Mouse (Mus musculus): Measurements from ENCODE around the gene Prdx1. TPM values are rescaled to one million over a fixed set of nuclear protein-coding genes. Genes with fewer than 3 reads are reported as not detected.
"Not testable (repeated sequence)": the region's sequence is repeated elsewhere in the genome, so short reads cannot be mapped to it uniquely, and the experiment has no call there.

Gene Prdx1
- total RNA-seq, 1 experiment from 2014 or later: 323 TPM

DNA sequence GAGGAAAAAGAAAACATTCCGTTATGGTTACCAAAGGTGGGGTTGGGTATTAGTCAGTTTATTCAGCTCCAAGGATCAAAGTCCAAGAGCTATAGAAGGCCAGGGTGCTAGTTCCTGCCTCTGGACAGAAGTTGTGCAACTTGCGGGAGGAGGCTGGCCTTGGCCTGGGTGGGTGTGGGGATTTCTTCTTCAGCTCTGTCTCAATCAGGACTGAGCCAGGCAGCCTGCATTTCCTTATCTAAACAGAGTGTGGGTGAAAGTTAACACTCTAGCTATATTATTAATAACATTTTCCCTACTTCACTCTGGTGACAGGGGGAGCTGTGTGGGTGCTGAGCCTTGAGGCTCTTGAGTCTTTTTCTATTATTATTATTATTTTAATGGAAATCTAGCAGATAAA, 12.6 kb upstream of the Prdx1 start:
- peak; percentile 88 for ATAC-seq (replicated peaks; ENCODE audit: insufficient number of reproducible peaks, low FRiP score, low TSS enrichment, poor library complexity, severe bottlenecking)

DNA sequence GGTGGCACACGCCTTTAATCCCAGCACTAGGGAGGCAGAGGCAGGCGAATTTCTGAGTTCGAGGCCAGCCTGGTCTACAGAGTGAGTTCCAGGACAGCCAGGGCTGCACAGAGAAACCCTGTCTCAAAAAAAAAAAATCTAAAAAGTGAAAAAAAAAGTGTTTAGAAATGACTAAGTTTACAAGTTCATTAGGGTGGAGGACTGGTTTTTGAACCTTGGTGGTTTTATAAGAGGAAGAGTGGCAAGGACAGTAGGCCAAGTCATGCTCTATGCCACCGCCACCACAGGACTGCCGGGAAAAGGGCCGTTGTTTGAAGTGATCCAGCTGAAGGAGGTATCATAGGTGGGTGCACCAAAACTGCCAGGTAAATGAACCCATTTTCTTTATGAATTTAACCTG, 10.6 kb upstream of the Prdx1 start:
- ATAC-seq (replicated peaks; ENCODE audit: insufficient number of reproducible peaks, low FRiP score, low TSS enrichment, poor library complexity, severe bottlenecking): not testable (repeated sequence)

DNA sequence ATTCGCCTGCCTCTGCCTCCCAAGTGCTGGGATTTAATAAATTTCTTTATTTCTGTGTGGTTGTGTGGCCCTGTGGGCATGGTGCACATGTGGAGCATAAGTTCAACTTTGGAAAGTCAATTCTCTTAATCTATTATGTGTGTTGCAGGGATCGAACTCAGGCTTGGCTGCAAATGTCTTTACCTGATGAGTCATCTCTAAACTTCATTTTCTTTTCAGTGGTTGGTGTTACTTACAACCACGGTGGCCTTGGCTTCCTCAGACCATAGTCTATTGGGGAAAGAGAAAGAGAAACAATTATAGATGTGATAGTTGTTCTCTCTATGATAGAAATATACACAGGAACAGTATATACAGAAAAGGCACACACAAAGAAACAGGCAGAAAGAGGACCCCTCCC, 9.3 kb upstream of the Prdx1 start:
- no peak for ATAC-seq (replicated peaks; ENCODE audit: insufficient number of reproducible peaks, low FRiP score, low TSS enrichment, poor library complexity, severe bottlenecking)

DNA sequence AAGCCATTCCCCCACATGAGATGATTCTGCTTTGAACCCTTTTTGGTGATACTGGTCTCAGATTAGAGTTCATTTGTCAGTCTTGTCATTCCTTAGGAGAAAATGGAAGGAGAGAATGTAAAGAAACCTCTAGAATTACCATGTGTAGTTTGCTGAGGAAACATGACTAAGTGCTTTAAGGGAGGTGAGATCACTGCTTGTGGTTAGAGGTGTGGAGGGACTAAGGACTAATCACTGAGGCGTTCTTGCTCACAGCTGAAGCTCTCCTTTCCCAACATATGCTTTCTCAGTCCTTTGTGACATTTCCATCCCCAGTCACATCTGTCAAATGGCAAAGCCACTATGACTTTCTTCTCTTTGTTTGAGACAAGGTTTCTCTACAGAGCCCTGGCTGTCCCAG, 7.5 kb upstream of the Prdx1 start:
- no peak for ATAC-seq (replicated peaks; ENCODE audit: insufficient number of reproducible peaks, low FRiP score, low TSS enrichment, poor library complexity, severe bottlenecking)

- no peak for ATAC-seq (replicated peaks; ENCODE audit: insufficient number of reproducible peaks, low FRiP score, low TSS enrichment, poor library complexity, severe bottlenecking)
These were observed 6.2 kb upstream of the Prdx1 start for GRCm38 (mm10) chr4:116679141-116679540.

DNA sequence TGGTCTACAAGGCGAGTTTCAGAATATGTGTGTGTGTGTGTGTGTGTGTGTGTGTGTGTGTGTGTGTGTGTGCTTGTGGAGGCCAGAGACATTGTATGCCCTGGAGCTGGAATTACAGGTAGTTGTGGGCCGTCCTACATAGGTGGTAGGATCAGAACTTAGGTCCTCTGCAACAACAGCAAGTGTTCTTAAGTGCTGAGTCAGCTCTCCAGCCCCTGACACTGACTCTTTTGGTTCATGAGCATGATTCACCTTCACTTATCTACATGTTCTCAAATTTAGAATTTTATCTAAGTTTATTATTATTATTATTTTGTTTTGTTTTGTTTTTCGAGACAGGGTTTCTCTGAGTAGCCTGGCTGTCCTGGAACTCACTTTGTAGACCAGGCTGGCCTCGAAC, 4.8 kb upstream of the Prdx1 start:
- not testable (repeated sequence) for ATAC-seq (replicated peaks; ENCODE audit: insufficient number of reproducible peaks, low FRiP score, low TSS enrichment, poor library complexity, severe bottlenecking)

DNA sequence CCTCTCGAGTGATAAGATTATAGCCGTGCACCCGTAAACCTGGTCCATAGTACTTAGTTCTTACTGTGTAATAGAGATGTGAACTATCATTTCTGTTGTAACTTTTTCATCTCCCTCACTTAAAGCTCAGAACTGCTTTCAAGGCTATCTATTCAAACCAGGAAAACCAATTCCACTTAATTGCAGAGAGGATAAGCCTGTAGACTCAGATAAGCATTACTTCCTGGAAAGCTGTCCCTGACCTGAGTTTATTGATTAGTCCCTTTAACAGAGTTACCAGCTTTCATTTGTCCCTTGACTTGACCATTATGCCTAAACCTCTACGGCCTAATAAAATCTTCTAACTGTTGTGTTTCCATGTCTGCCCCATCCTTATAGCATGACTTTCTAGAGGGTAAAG, 1.4 kb upstream of the Prdx1 start:
- ATAC-seq (replicated peaks; ENCODE audit: insufficient number of reproducible peaks, low FRiP score, low TSS enrichment, poor library complexity, severe bottlenecking): no peak

GRCm38 (mm10) chr4:116684665-116685064, 679 bp upstream of the Prdx1 start:
- ATAC-seq (replicated peaks; ENCODE audit: insufficient number of reproducible peaks, low FRiP score, low TSS enrichment, poor library complexity, severe bottlenecking): no peak

GRCm38 (mm10) chr4:116687041-116687440, 1.7 kb downstream of the Prdx1 start:
- no peak for ATAC-seq (replicated peaks; ENCODE audit: insufficient number of reproducible peaks, low FRiP score, low TSS enrichment, poor library complexity, severe bottlenecking)

- no peak for ATAC-seq (replicated peaks; ENCODE audit: insufficient number of reproducible peaks, low FRiP score, low TSS enrichment, poor library complexity, severe bottlenecking)
These were observed 4.0 kb downstream of the Prdx1 start for GRCm38 (mm10) chr4:116689309-116689876.

DNA sequence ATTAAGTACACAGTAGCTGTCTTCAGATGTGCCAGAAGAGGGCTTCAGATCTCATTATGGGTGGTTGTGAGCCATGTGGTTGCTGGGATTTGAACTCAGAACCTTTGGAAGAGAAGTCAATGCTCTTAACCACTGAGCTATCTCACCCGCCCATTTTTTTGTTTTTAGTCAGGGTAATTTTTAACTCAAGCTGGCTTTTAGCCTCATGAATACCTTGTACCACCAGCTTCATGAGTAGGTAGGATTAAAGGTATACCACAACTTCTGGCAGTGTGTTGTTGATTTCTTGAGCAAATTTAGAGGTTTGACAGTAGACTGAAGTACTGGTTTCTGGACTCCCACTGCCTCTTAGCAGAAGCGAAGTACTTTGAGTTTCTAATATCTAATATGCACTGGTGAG, 6.8 kb downstream of the Prdx1 start:
- no peak for ATAC-seq (replicated peaks; ENCODE audit: insufficient number of reproducible peaks, low FRiP score, low TSS enrichment, poor library complexity, severe bottlenecking)

GRCm38 (mm10) chr4:116693785-116694184, 8.4 kb downstream of the Prdx1 start:
- ATAC-seq (replicated peaks; ENCODE audit: insufficient number of reproducible peaks, low FRiP score, low TSS enrichment, poor library complexity, severe bottlenecking): no peak

- ATAC-seq (replicated peaks; ENCODE audit: insufficient number of reproducible peaks, low FRiP score, low TSS enrichment, poor library complexity, severe bottlenecking): no peak
These were observed 13.5 kb downstream of the Prdx1 start for GRCm38 (mm10) chr4:116698693-116699342.

DNA sequence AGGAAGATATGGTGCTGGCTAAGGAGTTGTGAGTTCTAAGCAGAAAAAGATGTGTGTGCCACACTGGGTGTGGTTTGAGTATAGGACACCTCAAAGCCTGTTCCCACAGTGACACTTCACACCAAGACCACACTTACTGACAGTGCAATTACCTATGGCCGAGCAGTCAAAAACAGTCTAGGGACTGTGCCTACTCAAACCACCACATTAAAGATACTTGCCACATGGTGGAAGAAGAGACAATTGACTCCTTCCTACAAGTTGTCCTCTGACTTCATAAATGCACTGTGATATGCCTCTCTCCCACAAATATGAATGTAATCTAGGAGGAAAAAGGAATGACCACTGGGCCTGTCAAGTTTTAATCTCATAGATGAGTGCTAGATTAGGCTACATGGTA, 15.6 kb downstream of the Prdx1 start:
- ATAC-seq (replicated peaks; ENCODE audit: insufficient number of reproducible peaks, low FRiP score, low TSS enrichment, poor library complexity, severe bottlenecking): peak; percentile 42; the same call in 1 of the 2 replicates

- ATAC-seq (replicated peaks; ENCODE audit: insufficient number of reproducible peaks, low FRiP score, low TSS enrichment, poor library complexity, severe bottlenecking): peak; percentile 50; the same call in 1 of the 2 replicates
These were observed 18.5 kb downstream of the Prdx1 start for GRCm38 (mm10) chr4:116703804-116704203.

DNA sequence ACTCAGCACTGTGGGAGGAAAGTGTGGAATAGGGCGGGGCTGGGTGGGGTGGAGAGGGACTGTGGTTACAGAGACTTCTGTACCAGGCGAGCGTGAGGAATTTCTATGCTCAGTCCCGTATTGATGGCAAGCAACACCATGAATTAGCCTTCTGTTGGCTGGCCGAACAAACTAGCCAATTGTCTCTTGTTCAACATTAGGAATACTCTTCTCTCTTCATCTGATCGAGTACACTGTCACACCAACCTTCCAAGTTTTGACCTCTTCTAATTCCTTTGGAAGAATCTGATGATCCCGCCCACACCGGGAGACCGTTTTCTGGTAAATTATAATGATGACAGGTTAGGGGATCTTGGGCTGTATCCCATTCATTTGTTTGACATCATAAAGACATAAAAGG, 22.3 kb downstream of the Prdx1 start:
- no peak for ATAC-seq (replicated peaks; ENCODE audit: insufficient number of reproducible peaks, low FRiP score, low TSS enrichment, poor library complexity, severe bottlenecking)

DNA sequence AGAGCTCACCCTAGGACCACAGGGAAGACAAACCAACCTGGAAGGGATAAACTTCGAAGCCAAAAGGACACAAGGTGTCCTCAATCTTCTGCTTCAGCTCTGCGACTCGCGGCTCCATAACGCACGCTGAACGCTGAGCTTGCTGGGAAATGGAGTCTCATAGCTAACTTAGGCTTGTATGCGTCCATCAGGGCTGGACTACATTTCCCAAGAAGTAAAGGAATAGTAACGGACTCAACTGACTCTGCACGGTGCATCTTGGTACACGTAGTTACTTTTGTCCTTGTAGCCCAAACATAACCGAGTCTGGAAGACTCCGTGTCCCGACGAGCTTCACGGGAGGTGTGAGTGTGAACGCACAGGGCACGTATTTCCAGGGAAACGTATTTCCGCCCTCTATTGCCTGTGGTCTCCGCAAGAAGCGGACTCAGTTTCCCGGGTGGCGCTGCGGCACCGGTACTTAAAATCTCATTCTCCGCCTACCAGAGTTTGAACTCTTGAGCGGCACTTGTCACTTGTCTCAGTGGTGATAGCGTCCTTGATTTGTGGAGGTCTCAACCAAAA, 22.9 kb downstream of the Prdx1 start, which contains the start of the genes Mmachc and Ccdc163:
Gene Mmachc, minus strand, starts transcription at position 206 of the 564 bp plus-strand sequence.
Gene Ccdc163, plus strand, starts transcription at position 309 of the 564 bp plus-strand sequence.
- ATAC-seq (replicated peaks; ENCODE audit: insufficient number of reproducible peaks, low FRiP score, low TSS enrichment, poor library complexity, severe bottlenecking): peak; percentile 97

DNA sequence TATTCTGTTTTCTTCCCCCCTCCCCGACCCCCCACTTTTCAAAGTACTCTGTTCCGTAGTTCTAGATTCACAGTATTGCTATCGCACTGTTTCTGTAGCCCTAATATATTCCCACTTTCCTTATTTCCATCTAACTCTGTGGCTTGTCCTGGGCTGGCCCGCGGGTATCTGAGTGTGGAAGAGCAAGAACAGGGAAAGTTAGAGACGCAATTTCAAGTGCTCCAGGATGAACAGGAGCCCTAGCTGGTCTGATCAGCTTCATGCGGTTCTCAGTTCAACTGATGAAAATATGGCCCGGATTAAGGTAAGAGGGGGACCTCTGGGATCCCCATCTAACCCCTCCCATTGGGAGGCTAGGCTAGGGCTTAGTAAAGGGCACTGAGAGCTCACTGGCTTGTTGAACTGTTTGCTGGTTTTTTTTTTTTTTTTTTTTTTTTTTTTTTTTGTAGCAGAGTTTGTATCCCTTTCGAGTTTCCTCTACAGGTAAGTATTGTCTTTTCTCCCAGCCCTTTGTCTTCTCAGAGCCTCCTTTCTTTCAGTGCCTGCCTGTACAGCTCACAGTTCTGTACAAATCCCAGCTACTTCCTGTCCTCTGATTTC, 23.5 kb downstream of the Prdx1 start:
- ATAC-seq (replicated peaks; ENCODE audit: insufficient number of reproducible peaks, low FRiP score, low TSS enrichment, poor library complexity, severe bottlenecking): no peak

GRCm38 (mm10) chr4:116710154-116710553, 24.8 kb downstream of the Prdx1 start:
- no peak for ATAC-seq (replicated peaks; ENCODE audit: insufficient number of reproducible peaks, low FRiP score, low TSS enrichment, poor library complexity, severe bottlenecking)

DNA sequence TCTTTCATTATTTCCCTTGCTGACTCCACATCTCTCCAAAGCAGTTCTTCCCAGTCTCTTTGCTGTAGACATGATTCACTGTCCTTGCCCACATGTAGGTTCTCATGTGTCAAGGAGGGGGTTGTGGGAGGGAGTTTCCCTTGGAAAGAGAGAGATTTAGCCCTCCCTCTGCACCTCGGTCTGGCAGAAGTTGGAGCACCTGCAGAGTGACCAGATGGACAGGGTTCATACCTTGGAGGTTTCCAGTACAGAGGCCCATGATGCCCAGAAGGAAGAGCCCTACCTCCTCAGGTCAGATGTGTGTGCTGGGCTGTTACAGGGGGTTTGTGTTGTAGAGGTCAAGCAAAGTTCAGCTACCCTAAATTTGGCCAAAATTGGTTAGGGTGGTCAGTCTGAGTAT, 27.2 kb downstream of the Prdx1 start:
- ATAC-seq (replicated peaks; ENCODE audit: insufficient number of reproducible peaks, low FRiP score, low TSS enrichment, poor library complexity, severe bottlenecking): no peak
